Mouse (Mus musculus) frontal cortex, postnatal 14 days (tissue): ENCODE data around the gene Sdhaf1.
A peak's percentile ranks its signal among the peaks of the same experiment; 100 is the strongest.

Experiments
- DNase-seq, 2 experiments: peaks; one replicate each; pipeline ENCODE4 v3.0.0; 2022; ENCODE audit warnings: low spot score in 2 of 2

The Sdhaf1 gene

DNA sequence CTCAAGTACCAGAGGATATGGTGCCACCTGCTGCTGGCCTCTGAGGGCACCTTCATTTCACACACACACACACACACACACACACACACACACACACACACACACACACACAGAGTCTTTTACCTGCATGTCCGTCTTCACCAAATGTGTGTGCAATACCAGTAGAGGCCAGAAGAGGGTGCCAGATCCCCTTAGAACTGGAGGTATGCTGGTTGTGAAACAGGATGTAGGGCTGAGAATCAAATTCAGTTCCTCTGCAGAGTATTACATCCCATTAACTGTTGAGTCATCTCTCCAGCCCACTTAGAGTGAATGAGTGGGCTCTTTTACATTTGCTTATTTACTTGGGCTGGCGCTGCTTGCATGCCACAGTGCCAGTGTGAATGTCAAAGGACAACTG is 1.7 kb upstream of the Sdhaf1 start:
- no peak for DNase-seq

DNA sequence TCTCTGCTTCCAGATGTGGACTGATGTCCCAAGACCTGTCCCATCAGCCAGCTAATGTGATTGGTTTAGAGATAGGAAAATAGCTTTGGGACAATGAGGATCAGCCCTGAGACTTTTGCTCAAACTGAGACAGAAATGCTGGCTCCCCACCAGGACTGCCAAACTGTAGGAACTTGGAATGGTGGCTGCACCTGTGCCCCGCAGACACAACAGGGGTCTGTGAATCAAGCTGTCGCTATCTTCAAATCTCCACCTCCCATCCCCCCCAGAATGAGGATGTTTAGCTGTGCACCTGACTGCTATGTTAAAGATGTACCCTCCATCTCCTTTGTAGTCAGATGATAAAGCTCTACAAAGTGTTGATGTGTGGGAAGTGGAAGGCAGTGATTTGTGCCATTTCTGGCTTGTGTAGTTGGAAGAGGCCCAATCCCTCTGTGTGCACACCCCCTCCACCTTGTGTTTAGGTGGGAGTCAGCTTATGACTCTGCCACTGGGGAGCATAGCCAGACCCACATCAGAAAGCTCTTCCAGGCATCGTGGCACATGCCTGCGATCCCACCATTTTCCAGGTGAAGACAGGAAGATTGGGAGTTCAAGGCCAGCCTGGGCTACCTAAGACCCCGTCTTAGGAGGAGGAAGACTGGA is 727 bp upstream of the Sdhaf1 start:
- DNase-seq, result no peak

DNA sequence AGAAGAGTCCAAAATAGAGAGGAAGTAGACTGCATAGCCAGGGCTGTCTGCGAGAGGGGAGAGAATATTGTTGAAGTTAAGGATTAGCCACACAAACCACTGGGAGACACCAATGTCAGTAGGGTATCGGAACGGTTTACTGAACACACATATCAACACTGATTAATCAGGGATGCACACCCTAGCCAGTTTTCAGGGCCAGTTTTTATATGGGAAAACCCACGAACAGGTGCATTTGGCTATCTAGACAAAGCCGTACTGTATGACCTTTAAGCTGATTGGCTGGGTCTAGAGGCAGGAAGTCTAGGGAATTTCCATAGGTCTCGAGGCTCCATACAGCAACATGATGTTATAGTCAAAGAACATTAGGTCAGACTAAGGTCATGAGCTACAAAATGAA is 830 bp downstream of the Sdhaf1 start:
- no peak for DNase-seq

DNA sequence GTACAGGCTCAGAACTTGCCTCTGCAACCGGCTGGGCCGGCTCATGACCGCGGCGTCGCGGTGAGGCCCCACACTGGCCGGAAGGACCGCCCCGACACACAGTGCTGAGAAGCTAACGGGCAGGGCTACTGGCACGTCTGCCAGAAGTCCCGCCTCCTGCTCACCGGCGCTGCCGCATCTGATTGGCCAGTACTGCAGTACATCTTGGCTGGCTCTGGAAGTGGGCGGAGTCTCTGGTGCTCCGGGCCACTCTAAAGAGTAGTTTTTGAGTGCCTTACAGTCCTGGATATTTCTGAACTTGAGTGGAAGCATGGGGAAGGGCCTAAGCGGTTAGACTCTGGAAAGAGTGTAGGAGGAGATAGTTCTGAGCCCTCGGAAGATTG is 1.4 kb downstream of the Sdhaf1 start:
- peak; percentile 92 to 95 for DNase-seq

DNA sequence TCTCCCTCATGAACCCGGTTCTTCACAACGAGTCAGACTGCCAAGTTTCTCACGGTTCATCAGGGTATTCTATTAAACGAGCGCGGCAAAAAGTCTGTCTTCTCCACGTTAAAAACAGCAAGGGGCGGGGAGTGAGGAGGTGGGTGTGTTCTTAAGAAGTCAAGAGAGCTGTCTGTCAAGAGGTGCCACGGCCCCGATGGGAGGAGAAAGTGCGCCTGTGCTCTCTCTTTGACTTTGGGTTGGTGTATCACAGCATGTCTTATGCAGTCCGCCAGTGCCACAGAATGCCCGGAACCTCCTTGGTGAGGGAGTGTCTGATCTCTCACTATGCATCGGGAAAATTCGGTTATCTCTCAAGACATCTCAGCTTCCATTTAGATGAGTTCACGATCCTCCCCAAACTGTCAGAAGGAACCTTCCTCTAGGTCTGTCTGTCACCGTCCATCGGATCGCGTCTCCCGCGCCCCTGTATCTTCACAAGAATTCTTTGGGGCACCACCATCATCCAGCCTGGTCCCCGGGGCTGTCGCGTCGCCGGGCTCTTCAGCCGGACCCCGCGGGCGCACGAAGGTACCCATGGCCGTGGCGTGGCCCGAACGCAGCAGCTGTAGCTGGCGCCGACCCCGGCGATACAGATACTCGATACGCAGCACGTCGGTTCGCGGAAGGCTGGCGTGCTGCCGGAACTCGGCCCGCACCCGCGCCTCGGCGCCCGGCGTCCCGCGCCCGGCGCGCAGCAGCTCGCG is 2.0 kb downstream of the Sdhaf1 start, which contains the start of gene E130208F15Rik:
Gene E130208F15Rik, plus strand, starts transcription at position 202 of the 746 bp plus-strand sequence.
- peak; percentile 55 to 61 for DNase-seq

DNA sequence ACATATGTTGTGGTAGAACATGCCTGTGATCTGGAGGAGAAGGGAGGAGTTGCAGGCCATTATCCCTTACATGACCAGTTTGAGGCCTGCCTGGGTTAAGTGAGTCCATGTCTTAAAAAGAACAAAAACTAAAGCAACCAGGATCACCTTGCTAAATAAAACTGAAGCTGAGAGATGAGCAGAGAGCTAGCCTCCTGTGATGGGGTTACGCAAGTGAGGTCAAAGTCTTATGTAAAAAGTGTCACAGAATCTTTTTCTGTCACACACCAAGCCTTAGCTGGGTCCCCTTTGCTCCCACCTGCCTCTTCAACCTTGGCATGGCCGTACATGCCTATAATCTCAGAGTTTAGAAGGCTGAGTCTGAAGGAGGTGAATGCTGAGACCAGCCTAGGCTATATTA is 2.7 kb downstream of the Sdhaf1 start:
- DNase-seq, result no peak

DNA sequence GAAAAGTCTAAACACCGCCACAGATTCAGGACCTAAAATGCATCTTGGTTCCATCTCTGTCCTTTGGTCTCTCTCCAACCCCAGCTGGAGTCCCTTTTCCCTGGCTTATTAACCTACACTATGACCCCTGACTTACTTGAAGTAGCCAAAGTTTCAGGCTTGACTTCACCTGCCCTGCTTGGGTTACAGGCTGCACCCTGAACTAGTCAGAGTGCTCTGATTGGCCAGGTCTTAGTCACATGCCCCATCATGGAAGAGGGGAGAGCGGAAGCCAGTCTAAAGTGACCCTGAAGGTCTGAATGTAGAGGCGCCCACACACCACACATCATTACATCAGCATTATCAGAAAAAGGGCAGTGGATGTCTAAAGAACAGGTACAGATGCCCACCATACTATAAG is 5.6 kb downstream of the Sdhaf1 start:
- DNase-seq, result no peak

DNA sequence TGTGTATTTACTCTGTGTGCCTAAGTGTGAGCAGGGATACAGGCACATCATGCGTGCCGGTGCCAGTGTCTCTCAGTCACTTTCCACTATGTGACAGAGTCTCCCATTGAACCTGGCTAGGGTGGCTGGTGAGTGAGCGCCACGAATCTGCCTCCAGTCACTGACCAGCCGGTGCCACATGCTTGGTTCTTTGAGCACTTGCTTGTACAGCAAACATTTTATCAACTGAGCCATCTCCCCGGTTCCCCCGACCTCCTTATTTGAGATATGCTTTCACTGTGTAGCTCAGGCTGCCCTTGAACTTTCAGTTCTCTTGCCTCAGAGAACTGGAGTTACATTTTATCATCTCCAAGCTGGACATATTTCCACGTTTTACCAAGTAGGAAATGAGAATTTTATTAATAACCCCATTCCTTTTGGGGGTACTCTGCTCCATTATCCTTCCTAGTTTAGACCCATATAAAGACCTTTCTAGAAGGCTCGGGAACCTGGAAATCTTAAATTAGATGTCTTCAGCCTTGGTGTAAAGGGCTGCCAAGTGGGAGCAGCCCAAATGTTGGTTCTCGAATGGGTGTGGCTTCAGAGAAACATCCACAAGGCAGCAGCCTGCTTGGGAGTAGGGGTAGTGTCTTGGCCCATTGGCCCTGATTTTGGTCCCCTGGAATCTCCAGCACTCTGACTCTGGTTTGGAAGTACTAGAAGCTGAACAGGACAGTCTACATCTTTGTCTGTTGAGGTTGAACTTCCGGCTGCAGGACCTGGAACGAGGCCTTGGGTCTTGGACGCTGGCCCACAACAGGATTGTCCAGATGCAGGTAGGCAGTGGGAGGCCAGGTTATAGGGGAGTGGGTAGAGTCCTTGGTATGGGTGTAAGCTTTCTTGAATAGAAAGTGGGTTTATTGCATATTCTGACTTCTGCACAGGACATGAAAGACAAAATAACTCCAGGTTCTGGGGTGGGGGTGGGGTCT is 7.9 kb downstream of the Sdhaf1 start:
- no peak for DNase-seq

DNA sequence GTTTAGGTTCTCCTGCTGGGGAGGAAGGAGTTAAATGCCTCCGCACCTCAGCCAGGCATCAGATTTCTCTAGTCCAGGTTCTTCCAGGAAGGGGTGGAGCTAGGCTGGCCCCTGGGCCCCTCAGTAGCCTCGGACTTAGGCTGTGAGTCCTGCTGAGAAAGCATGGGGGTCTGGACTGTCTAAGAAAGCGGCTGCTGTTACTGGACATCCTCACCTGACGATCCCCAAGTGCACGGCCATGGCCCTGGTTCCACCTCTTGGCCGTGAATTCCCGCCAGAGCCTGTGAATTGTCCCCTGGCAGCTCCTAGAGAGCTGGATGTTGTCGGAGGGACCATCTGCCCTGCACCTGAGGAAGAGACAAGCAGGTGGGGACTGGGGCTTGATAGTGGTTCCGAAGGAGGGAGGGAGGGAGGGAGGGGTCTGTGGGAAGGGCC is 9.0 kb downstream of the Sdhaf1 start, which contains the start of gene Syne4:
Gene Syne4, plus strand, starts transcription at position 87 of the 435 bp plus-strand sequence.
- DNase-seq, result no peak

DNA sequence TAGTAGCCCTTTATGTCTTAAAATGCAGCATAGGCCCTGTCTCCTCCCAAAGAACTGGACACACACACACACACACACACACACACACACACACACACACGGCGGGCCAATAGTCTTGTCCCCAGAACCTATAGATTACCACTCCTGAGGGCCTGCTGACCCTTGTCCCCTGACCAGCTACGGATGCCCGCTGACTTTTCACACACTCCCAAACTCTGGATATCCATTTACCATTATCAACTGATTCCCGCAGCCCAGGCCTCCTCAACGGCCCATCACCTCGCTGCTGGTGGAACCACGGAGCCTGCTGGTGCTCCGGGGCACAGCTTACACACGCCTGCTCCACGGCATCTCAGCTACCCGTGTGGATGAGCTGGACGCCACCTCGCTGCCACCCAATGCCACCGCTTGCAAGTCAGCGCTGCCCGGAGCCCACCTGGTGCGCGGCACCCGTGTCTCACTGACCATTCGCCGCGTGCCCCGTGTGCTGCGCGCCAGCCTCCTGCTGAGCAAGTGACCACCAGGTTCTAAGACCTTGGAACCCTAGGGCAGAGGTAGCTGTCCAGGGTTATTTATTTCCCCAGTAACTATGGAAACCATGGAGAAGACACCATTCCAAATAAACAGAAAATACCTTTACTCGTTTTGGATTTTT is 9.9 kb downstream of the Sdhaf1 start:
- no peak for DNase-seq

DNA sequence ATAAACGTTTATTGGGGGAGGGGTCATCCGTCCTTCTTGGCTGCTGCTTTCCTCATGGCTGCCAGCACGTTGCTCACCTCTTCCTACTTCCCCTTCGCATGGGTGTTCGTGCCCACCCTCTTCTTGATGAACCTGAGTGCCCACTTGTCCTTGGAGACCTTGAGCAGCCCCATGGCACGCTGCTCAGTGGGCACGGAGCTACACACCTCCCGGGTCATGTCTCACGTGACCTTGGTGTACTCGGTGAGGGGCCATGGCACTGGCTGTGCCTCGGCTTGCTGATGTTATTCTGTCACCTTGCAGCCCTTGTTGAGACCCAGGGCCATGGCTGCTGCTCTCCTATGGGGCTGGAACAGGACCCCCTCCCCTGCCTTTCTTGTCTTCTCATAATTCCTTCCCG is 13.6 kb downstream of the Sdhaf1 start:
- DNase-seq, result no peak

DNA sequence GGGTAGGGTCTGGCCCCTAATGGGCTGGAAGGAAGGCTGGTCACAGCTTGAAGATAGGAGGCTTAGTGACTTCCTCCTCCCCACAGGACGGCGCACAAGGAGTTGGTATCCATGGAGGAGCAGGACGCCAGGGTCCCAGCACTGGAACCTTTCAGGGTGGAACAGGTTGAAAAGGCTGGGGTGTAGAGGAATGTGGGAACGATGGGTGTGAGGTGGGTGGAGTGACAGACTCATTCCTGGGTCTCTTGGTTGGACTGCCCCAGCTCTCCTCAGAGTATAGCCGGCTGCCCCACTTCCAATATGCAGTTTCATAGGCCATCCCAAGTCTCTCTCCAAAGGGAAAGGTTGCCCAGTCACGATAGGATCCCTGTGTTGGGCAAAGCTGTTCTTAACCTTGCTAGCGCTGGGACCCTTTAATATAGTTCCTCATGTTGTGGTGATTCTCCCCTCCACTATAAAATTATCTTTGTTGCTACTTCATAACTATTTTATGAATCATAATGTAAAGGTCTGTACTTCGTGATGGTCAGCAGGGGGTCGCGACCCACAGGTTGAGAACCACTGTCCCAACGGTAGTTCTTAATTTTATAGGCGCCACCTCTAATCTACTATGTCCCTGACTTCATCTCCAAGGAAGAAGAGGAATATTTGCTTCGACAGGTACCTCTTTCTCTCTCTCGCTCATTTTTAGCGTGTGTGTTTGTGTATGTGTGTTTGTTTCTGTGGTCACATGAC is 14.1 kb downstream of the Sdhaf1 start:
- DNase-seq, result no peak

DNA sequence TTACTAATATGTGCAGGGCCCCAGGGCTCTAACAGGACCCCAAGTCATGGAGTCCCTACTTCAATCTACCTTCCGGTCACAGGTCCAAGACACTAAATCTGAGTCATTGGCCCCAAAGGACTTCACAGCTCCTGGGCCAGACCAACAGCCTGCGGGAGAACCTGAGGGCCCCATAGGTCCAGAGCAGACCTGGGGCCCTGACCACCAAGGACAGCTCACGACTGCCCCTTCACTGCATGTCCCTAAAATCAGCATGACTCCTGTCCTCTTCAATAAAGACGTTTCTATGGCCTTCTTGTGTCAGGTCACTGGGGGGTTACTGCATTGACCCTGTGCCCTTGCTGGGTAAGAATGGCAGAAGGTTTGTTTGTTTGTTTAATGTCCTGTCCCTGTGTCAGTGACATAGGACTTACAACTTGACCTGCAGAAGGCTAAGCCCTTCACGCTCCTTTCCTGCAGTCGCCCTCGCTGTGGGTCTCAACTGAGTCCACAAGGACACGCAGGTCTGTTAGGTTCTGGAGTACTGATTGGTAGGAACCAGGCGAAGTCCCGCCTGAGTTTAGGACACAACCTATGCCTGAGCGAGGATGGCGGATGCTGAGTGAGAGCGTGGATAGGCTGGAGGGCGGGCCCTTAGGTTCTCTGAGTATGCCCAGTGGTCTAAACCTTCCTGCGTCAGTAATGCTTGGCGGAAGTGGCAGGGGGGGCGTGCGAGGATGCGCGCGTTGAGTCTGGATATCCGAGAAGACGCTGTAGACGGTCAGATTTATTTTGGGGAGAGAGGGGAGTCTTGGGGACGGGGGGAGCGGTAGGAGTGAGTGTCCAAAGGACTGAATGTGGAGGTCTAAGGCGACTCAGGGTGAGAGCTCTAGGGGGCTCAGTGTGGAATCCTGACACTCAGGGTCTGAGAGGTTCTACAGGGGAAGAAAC is 15.4 kb downstream of the Sdhaf1 start, which contains the start of gene Alkbh6:
Gene Alkbh6, plus strand, starts transcription at position 642 of the 930 bp plus-strand sequence.
- peak; percentile 93 to 96 for DNase-seq

DNA sequence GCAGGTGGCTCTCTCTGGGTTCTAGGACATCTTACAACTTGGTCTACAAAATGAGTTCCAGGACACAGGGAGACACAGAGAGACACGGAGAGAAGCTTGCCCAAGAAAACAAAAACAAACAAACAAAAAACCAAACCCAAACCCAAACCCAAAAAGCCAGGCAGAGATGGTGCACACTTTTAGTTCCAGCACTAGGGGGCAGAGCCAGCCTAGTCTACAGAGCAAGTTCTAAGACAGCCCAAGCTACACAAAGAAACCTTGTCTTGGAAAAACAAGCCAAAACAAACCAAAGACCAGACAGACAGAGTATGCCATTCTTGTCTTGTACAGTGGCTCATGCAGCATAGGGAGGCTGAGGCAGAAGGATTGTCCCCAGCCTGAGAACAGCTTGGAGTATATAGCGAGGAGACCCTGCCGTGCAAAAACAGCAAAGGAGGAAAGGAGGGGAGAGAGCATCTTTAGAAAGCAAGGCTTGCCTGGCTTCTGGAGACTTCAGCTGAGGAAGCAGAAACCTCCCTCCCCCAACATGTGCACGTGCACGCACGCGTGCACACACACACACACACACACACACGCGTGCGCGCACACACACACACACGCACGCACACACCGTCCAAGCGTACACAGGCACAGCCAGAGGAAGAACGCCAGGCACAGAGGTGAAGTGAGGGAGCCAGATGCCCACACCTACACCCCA is 17.5 kb downstream of the Sdhaf1 start:
- DNase-seq, result no peak

DNA sequence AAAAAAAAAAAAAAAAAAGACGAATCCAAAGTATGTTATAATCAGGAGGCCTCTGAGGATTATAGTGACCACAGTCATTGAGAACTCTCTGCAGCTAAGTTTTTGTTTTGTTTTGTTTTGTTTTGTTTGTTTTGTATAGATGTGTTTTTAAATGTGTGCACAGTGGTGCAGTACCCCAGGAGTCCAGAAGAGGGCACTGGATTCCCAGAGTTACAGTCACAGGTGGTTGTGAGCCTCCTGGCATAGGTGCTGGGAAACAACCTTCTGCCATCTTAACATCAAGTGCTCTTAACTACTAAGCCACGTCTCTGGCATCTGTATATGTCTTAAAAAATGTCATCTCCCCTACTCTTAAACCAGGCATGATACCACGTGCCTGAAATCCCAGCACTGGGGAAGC is 22.8 kb downstream of the Sdhaf1 start:
- no peak for DNase-seq

DNA sequence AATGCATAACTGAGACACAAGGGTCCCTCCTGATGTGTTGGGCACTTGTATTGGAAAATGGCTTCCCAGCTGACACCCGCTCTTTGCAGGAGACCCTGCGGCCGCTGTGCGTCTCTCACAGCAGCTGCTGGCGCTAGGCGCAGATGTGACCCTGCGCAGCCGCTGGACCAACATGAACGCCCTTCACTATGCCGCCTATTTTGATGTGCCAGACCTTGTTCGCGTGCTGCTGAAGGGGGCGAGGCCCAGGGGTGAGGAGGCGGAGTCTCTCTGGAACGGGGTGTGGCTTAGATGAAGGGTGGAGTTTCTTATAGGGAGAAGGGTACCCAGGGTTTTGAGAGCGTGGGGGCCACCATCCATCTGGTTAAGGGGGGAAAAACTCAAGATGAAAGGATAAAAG is 26.4 kb downstream of the Sdhaf1 start:
- DNase-seq, result no peak

DNA sequence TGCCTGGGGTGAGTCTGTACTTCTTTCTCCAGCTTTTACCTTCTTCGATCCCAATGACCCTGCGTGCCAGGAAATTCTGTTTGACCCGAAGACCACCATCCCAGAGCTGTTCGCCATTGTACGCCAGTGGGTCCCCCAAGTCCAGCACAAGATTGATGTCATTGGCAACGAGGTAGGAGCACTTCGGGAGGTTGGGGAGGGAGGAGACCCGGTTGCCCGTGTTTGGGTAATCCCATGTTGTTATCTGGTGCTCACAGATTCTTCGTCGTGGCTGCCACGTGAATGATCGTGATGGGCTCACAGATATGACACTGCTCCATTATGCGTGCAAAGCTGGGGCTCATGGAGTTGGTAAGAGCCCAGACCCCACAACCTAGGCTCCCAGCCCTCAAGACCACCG is 26.9 kb downstream of the Sdhaf1 start:
- no peak for DNase-seq

DNA sequence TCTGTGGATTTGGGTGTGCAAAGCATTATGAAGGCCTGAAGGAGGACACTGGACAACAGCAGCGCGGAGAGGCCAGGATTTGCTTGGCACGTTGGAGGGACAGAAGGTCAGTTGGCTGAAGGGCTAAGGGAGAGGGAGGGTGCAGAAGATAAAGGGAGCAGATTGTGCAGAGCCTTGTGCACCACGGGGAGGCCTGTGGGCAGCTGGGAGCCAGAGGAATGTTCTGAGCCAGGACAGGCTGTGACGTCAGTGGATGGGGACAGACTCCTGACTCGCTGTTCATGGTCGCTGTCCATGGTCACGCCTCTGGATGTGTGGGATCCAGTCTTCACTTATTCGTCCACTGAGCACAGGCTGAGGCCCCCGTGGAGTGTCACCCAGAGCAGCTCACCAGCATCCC is 28.6 kb downstream of the Sdhaf1 start:
- DNase-seq, result no peak

DNA sequence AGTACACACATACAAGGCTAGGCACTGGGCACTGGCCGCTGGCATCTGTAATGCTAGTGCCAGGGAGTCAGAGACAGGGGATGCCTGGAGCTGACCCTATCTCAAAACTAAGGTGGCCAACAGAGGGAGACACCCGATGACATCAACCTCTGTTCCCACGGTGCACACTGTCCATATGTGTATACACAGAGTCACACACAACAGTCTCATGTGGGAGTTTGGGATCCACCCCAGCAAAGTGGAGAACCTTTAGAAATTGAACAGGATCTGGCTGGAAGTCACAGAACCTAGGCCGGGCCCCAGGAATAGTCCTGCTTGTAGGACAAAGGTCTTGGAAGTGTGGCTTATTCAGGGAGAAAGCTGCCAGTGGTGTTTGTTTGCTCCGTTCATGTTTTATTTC is 29.4 kb downstream of the Sdhaf1 start:
- no peak for DNase-seq
